Mouse (Mus musculus): ENCODE measurements around the gene Rab23. TPM values are rescaled to one million over a fixed set of nuclear protein-coding genes. Genes with fewer than 3 reads are reported as not detected.
A peak's percentile ranks its signal among the peaks of the same experiment; 100 is the strongest.

Gene Rab23
- 1 to 10 TPM; 6.7 to 7.5 (median 6.8) TPM for polyA plus RNA-seq (2017; shearing (Covaris generic))

GRCm38 (mm10) chr1:33719733-33720225 lies at the start of gene Rab23:
Gene Rab23, plus strand, starts transcription at chr1:33719887.
- peak; percentile 87 for ATAC-seq

GRCm38 (mm10) chr1:33670164-33670616 lies 49.5 kb upstream of the Rab23 start:
- peak; percentile 76 for ATAC-seq

- ATAC-seq = no peak
Observed at GRCm38 (mm10) chr1:33671441-33671840, 48.2 kb upstream of the Rab23 start.

- no peak for ATAC-seq
Observed at GRCm38 (mm10) chr1:33672083-33672482, 47.6 kb upstream of the Rab23 start.

- no peak for ATAC-seq
Observed at GRCm38 (mm10) chr1:33672514-33672913, 47.2 kb upstream of the Rab23 start.

- no peak for ATAC-seq
Observed at GRCm38 (mm10) chr1:33673158-33673960, 46.3 kb upstream of the Rab23 start.

GRCm38 (mm10) chr1:33680435-33680834 lies 39.3 kb upstream of the Rab23 start:
- ATAC-seq = no peak

- ATAC-seq = no peak
Observed at GRCm38 (mm10) chr1:33680890-33681289, 38.8 kb upstream of the Rab23 start.

- ATAC-seq = peak; percentile 85
Observed at GRCm38 (mm10) chr1:33684459-33684858, 35.2 kb upstream of the Rab23 start.

- ATAC-seq = no peak
Observed at GRCm38 (mm10) chr1:33688810-33689209, 30.9 kb upstream of the Rab23 start.

GRCm38 (mm10) chr1:33689446-33690086 lies 30.1 kb upstream of the Rab23 start:
- no peak for ATAC-seq

- no peak for ATAC-seq
Observed at GRCm38 (mm10) chr1:33690087-33690448, 29.6 kb upstream of the Rab23 start.

- no peak for ATAC-seq
Observed at GRCm38 (mm10) chr1:33693893-33694292, 25.8 kb upstream of the Rab23 start.

GRCm38 (mm10) chr1:33696016-33696415 lies 23.7 kb upstream of the Rab23 start:
- no peak for ATAC-seq

- ATAC-seq = no peak
Observed at GRCm38 (mm10) chr1:33701244-33701643, 18.4 kb upstream of the Rab23 start.

- ATAC-seq = no peak
Observed at GRCm38 (mm10) chr1:33709615-33710014, 10.1 kb upstream of the Rab23 start.

- ATAC-seq = no peak
Observed at GRCm38 (mm10) chr1:33712026-33712425, 7.7 kb upstream of the Rab23 start.

- no peak for ATAC-seq
Observed at GRCm38 (mm10) chr1:33714796-33715195, 4.9 kb upstream of the Rab23 start.

- no peak for ATAC-seq
Observed at GRCm38 (mm10) chr1:33717636-33718035, 2.1 kb upstream of the Rab23 start.

GRCm38 (mm10) chr1:33720231-33720630 lies 544 bp downstream of the Rab23 start:
- ATAC-seq = no peak

- no peak for ATAC-seq
Observed at GRCm38 (mm10) chr1:33721020-33721419, 1.3 kb downstream of the Rab23 start.

- ATAC-seq = no peak
Observed at GRCm38 (mm10) chr1:33724516-33724915, 4.8 kb downstream of the Rab23 start.

GRCm38 (mm10) chr1:33725086-33725485 lies 5.4 kb downstream of the Rab23 start:
- ATAC-seq = no peak

GRCm38 (mm10) chr1:33733044-33733443 lies 13.4 kb downstream of the Rab23 start:
- no peak for ATAC-seq
